Mouse (Mus musculus) cerebellum, postnatal 14 days (tissue): ENCODE results near the gene Zfp219.
"Not testable (repeated sequence)": the region's sequence is repeated elsewhere in the genome, so short reads cannot be mapped to it uniquely, and the experiment has no call there.

Source experiments
- DNase-seq, 2 experiments: peaks; one replicate each; pipeline ENCODE4 v3.0.0; 2021; ENCODE audit warnings: mixed read lengths in 2 of 2

Zfp219 gene

DNA sequence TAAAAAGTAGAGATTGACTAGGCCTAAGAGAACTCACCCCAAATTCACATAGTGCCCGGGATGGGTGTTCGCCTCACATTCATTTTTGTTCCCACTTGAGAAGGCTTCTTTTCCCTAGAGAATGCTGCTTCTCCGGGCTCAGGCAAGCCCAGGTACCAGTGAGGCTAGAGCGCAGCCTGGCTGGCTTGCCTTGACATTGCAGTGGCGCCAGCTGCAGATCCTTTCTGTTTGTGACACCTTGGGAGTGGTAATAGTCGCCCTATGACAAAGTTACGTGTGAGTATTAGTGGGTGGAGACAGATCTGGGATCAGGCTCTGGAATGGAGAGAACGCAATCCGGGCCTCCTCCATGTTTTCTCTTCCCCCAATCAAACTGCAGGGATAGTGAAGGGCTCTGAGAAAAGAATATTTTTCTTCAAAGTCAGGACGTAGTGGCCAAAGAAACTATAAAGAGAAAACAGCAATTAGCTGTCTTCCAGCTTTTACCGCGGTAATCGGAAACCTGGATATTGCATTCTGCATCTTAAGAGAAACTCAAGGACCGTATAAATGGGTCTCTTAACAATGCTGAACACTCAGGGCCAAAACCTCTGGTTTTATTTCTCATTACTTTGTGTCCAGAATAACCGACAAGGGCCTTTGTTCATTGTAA, at the start of gene Zfp219:
Gene Zfp219, minus strand, starts transcription at position 248 of the 652 bp plus-strand sequence.
- DNase-seq: peak; percentile 68 to 74

DNA sequence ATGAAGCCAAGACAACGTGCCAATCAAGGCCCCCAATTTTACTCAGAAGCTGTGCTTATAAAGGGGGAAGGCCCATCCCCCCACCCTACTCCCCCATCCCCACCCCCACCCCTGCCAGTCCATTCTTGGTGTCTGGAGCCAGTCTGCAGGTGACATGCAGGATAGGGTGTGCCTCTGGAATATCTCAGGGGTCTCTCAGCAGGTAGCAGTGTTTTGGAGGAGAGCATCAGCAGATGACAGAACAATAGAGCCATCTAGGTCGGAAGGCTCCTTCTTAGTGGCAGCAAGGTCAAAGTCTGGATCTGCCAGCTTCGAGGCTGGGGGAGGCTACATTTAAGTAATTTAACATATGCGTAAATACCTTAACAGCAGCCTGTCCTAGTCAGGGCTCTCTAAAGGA, 45.6 kb upstream of the Zfp219 start:
- no peak for DNase-seq

DNA sequence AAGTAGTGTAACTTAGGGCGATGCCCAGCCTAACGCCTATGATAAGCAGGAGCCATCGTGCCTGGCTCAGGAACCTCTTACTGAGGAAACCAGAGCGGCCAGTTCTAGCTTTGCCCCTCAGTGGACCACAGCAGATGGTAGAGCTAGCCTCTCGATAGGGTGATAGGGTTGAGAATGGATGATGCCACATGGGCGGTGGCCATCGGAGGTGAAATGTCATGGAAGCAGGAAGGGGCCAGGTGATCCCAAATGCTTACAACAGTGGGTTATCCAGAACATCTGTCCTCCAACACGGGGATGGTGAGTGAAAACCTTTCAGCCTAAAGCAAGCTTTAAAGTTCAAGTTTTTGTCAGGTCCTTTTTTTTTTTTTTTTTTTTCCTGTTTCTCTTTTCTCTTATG, 41.3 kb upstream of the Zfp219 start:
- peak; percentile 52 to 65 for DNase-seq

DNA sequence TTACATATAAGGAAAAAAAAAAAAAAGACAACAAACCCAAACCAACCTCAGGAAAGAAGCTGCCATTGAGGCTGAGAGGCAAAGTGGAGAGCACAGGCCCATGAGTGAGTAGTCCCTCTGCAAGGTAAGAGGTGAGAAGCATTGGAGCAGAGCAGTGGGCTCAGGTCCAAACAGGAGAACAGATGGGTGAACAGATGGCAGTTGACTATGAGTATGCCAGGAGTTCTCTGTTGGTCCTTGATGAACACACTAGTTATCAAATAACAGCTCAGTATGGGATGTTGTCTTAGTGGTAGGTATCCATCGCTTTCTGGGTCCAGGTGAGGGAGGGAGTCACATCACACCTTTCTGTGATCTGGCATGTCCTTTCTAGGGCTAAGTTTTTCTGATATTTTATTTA, 40.3 kb upstream of the Zfp219 start:
- DNase-seq: peak; percentile 94 to 98

DNA sequence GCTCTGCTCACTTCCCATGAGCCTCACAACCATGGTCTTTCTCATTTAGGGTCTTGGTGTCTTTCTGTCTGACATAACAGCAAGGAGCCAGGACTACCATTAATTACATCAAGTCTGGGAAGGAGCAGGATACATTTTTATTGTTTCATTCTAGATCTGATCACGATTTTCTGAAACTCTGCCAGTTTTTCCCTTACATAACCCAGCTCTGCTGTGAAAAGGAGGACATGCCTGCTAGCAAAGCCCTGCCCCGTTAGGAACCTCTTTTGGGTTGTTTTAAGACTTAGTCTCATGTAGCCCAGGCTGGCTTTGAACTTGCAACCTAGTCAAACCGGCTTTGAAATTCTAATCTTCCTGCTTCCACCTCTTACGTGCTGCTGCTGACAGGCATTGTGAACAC, 39.4 kb upstream of the Zfp219 start:
- DNase-seq: peak; percentile 50 to 66

DNA sequence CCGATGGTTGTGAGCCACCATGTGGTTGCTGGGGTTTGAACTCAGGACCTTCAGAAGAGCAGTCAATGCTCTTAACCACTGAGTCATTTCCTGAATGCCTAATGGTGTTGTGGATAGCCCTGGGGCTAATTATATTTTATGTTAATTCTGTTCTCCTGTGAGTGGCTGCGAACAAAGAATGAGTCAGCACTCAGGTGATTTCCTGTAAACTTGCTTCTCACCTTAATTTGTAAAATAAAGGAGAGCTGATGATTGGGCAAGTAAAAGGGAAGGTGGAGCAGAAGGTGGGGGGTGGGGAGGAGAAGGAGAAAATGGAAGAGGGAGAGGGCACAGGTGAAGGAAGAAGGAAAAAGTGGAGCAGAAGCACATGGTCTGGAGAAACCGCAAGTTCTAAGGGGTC, 32.2 kb upstream of the Zfp219 start:
- not testable (repeated sequence) for DNase-seq

DNA sequence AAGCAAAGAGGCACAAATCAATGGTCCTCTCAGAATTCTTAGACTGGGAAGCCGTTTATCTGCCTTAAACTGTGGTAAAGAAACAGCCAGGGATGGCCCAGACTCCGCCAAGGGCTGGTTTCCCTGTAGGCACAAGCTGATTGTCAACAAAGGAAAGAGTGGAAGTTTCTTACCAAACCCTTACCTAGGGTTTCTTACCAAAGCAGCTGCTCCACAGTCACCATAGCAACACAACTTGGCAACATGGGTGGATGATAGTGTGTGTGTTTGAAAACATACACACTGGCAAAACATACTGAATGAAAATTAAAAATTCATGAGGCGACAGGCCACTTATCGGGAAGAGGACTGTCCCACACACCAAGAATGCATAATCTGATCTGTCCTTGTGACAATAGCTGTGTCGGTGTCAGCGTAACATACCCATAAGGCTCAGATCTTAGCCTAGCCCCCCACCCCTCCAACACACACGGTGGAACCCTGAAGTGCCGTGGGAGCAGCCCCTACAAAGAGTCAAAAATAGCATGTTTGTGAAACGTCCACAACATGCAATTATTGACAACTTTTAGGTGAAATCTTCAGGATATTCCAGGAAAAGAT, 25.5 kb upstream of the Zfp219 start:
- peak in 1 of 2 experiments; percentile 10 for DNase-seq

DNA sequence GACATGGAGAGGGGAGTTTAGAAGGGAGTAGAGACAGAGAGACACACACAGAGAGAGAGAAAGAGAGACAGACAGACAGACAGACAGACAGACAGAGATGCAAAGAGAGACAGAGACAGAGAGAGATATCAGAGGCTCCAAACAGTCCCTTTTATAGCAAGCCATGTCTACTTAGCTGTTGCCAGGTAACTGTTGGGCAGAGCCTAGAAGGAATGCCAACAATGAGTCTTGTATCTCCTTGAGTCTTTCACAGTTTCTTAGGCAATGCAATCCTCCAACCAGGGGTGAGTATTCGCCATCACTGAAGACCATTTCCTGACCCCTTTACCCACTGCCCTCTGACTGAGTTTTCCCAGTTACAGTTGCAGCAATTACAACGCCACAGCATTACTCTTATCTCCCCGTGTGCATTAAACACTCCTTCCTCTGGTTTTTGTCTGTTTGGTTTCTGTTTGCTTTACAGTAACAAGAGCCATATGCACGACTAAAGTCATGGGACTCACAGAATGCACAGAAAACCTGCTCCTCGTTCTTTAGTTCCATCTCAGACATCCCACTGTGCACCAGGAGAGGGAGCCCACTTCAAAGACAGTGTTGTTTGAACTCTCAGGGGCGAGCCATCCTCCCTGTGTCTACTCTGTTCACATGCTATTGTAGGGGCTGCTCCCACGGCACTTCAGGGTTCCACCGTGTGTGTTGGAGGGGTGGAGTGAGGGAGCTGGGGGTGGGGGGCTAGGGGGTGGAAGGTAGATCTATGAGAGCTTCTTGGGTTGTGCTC, 24.6 kb upstream of the Zfp219 start:
- peak; percentile 69 to 73 for DNase-seq

DNA sequence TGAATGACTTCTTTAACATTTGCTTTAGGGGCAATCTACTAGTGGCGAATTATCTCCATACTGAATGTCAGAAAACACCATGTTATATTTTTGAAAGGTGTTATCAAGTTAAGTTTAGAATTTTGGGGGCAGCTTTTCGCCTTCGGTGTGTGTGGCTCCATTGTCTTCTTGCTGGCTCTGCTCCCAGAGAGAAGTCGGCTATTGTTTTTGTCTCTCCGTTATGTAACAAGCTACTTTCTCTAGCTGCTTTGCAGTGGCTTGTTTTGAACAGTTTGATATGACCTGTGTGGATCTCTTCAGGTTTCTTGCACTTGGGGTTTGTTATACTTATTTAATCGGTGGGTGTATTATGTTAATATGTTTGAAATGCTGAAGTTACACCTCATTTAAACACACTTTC, 22.9 kb upstream of the Zfp219 start:
- no peak for DNase-seq

DNA sequence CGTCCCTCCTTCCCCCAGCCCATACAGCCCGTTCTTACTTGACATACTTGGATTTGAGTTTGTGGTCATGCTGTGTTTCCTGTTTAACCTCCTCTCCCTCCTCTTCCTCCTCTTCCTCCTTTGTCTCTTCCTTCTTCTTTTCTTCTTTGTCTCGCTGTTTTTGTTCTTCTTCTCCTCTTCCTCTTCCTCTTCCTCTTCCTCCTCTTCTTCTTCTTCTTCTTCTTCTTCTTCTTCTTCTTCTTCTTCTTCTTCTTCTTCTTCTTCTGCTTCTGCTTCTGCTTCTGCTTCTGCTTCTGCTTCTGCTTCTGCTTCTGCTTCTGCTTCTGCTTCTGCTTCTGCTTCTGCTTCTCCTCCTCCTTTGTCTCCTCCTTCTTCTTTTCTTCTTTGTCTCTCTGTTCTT, 21.8 kb upstream of the Zfp219 start, which contains the start of gene Olfr221:
Gene Olfr221, minus strand, starts transcription at position 101 of the 400 bp plus-strand sequence.
- DNase-seq: not testable (repeated sequence)

DNA sequence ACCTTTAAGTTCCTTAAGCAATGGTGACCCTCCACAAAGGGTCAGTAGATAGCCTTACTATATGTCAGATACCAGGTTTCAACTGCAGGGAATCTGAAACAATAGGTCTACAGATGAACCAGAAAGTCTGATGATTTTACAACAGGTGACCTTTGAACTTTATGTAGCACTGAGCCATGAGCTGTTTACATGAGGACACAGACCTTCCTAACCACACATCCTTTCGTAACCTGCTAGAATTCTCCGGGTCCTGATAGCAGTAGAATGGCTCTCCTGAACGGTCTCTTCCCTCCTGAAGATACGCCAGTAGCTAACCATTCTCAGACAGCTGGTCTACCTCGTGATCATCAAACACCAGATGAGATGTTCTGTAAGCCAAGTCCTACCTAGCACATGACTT, 18.8 kb upstream of the Zfp219 start:
- no peak for DNase-seq

DNA sequence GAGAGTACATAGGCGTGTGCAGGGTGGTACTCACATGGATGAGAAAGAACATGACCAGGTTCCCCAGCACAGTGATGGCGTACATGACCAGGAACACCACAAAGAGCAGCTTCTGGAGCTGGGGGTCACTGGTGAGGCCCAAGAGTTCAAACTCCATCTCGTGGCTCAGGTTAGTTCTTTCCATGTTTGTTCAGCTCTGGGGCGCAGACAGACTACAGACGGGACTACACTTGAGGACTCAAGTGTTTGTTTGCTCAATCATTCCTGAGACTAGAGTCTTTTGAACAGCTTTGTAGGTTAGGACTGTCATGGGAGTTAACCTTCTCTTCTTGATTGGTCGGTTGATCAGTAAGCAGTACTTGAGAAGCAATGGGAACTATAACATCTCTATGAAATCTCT, 15.4 kb upstream of the Zfp219 start:
- no peak for DNase-seq

DNA sequence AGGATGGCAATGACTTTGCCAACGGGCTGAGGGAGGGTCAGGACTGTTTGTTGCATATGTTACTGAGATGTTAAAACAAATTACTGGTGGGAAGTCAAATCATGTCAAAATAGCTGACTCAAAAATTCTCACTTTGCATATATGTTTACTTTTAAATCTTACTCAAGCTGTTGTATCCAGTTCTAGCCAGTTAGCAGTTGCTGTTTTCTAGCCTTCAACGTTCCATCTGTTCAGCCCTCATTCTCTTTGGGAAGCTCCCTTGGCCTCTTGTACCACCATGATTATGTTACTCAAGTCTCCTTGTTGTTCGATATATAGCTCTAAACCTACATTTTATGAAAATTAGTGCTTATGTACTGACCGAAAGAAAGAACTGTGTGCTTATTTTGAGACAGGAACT, 5.8 kb upstream of the Zfp219 start:
- DNase-seq: no peak

DNA sequence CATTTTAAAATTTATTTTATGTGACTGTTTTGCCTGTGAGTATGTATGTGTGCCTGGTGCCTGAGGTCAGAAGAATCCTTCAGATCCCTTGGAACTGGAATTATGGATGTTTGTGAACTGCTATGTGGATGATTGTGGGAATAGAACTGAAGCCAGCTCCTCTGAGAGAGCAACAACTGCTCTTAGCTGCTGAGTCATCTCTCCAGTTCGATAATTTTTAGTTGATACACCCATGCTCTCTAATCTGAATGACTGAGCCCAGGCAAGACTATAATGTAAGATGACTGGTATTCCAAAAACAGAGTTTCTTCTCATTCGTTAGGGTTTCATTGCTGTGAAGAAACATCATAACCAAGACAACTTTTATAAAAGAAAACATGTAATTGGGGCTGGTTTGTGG, 3.6 kb upstream of the Zfp219 start:
- DNase-seq: no peak

DNA sequence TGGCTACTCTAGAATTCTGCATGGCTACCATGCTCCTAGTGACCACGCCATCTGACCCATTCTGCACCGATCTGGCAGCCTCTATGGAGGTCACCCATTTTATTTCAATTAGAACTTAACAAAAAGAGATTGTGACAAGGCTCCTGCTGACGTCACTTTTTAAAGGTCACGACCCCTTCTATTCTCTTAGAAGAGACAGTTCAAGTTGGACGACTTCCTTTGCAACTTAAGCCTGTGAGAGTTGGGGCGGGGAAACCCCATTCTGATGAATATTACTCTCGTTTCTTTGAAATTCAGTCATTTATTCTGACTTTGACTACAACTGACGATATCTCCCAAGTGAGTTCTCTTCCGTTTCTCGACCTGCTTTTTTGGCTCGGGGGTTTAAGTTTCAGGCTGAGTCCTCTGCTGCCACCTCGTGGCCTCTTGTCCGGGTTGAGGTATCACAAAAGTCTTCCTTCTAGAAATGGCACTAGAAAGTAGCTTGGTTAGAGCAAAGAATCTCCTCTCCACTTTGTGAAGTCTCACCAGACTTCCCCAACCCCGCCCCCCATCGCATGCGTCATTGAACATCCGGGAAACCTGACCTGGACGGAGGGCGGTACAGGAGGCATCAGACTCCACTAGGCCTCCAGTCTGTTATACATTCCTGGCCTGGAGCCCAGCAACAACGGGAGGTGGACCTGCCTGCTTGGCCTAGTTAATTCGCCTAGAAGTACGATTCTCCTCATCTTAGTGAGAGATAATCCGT, 2.4 kb upstream of the Zfp219 start:
- DNase-seq: peak; percentile 93 to 98

DNA sequence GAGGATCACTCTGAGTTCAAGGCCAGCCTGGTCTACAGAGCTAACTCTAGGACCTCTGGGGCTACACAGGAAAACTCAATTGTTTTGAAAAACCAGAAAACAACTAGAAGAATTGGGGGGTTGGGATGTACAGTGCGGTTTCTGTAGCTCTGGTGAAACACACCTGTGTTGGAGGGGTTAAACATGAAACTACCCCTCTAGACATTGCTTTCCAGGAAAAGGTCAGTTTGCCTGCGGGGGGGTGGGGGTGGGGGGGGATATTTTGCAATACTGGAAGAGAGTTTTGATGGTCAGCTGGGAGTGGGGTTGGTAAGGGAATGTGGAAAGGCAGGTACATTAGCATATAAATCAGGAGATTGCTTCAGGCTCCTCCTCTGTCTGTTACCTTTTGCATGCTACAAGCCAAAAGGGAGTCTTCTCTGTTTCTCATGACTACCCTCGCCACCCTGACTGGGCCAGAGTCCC, 1.7 kb upstream of the Zfp219 start:
- DNase-seq: no peak

DNA sequence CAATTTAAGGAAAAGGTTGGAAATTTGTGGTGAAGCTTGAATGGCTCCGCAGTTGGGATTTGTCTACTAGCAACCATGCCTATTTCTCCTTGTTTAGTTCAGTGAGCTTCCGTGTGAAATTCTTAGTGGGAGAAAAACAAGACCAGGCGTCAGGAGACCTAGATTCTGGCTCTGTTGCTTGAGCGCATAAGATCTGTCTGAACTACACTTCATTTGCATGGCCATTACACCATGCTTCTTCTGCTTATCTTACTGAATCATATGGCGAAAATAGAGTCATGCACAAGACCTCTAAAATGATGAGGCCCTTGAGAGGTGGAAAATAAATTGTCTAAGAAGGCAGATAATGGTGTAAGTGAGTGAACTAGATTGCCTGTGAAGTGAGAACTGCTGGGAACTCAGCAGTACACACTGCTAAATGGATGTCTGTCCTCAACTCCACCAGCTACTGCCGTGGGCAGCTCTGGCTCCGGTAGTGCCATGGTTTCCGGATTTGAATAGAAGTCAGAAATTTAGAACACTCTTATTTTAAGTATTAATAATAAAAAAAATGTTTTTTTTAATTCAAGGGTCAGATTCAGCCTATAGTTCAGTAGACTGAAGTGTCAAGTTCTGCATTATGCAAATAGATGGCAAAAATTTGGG, 1.2 kb upstream of the Zfp219 start:
- DNase-seq: no peak

DNA sequence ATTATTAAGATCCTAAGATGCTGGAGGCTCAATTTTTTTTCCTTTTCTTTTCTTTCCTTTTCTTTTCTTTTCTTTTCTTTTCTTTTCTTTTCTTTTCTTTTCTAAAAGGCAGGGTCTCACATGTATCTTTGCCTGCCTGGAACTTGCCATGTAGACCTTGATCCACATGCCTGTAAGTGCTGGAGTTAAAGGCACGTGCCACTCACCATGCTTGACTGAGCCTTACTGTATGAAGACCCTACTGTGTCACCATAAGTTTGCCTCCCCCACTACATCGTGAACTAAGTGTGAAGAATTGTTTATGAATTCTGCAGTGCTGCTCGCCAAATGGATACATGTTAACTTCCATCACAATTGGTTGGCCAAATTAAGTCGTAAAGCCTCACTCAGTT, 601 bp upstream of the Zfp219 start:
- DNase-seq: no peak

DNA sequence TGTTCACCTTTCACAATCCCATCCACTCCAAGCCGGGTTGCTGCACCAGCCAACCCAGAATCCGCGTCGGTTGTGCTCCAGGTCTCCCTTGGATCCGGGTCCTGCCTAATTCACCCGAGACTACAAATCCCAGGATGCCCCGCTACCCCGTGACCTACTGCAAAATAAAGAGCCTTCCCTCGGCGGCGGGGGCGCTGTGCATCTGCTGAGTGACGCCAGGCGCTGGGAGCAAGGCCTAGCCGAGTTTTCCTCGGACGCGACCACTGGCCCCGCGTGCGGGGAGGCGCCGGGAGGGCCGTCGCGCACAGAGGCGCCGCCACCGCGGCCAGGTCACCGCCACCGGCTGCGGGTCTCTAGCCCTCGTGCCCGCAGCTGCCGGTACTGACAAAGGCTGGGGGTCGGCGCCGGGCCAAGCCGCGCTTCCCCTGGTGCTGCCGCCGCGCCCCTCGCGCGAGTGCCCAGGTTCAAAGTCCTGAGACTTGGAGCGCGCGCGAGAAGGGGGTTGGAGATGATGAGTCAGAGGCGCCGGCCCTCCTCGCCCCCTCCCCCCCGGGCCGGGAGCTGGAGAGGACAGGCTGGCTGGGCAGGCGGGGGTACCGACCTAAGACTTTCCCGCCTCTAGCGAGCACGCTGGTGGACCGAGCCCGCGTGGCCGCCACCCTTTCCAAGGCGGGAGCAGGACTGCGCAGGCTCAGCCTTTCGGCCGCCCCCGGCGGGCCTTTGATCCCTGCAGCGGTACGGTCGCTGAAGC, 768 bp downstream of the Zfp219 start:
- peak; percentile 98 to 99 for DNase-seq

DNA sequence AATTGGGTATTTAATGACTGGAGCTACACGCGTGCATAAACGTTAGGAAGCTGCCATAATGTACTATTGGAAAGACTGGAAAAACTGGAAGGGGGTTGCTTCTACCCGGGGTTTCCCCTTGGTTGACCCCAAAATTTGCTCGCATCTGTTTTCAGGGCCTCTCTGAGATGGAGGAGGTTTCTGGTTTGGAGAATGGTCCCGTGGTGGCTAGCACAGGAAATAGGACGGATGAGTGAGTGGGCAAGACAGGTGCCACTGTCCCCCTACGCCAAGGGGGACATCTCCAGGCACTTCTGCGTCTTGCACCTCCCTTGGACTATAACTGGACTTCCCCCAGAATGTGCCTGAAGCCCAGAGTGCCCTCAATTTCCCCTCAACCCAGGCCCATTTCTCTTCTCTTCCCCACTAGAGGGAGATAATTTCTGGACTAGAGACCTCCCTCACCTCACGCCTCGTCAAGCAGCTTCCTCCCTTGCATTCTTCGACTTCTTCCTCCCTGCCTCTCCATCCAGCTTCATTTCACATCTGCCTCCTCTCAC, 1.4 kb downstream of the Zfp219 start:
- DNase-seq: no peak

DNA sequence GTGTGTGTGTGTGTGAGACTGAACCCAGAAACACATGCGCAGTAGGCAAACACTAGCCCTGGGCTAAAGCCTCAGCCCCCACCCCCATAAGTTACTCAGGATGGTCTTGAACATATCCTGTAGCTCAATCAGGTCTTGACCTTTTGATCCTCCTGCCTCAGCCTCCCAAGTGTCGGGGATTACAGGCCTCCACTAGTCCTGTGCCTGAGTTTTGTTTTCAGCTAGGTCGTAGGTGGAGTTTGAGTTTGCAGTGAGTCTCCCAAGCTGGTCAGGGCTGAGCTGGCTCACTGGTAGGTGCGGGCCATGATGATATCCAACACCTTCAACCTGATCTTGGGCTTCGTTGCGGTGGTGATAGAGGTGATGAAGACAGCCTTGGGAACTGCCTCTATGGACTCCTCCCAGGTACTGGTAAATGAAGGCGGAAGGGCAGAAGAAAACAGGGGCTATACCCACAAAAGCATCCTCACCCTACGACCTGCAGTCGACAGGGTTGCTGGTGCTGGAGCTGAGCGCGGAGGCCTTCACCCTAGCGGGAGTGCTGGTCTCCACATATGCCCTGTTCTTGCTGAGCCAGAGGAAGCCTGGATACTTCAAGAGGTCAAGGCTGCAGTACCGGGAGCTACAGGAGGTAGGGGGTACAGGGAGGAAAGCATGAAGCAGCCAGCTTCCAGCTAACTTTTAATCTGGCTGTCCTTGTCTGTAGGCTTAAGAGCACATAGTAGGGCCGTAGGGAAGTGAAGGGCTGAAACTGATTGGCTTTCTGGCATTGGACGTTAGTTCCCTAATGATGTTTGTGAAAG, 2.1 kb downstream of the Zfp219 start:
- DNase-seq: peak in 1 of 2 experiments; percentile 23
